Mouse (Mus musculus): ENCODE results near the gene P2rx2. TPM values are rescaled to one million over a fixed set of nuclear protein-coding genes. Genes with fewer than 3 reads are reported as not detected.

P2rx2 gene
- total RNA-seq, 2 experiments from 2014 or later = not detected

GRCm38 (mm10) chr5:110291649-110292048, 51.4 kb downstream of the P2rx2 start:
- DNase-seq (ENCODE audit: low spot score in 2 of 2) = no peak
- Histone ChIP-seq H3K27ac (no peak overlapping the region), H3K4me3 (no peak overlapping the region)
- no peak for TF ChIP-seq CTCF (conservative IDR thresholded peaks at IDR 0.05)

Other genes starting within 250 kb of the P2rx2 start
- gene Gm35315, start 248.8 kb downstream of the P2rx2 start, total RNA-seq (2021) = under 1 TPM; 0.52 to 0.64 TPM
- 1 to 10 TPM; 4.4 to 4.9 TPM for gene Plcxd1, start 243.2 kb downstream of the P2rx2 start, total RNA-seq (2021)
- 10 to 100 TPM; 77.3 to 85.6 TPM for gene Gtpbp6, start 235.0 kb downstream of the P2rx2 start, total RNA-seq (2021)
- 10 to 100 TPM; 16.1 to 16.5 TPM for gene Zfp605, start 233.1 kb downstream of the P2rx2 start, total RNA-seq (2021)
- 10 to 100 TPM; 47.1 to 58.1 TPM for gene Chfr, start 207.4 kb downstream of the P2rx2 start, total RNA-seq (2021)
- 10 to 100 TPM; 46.0 to 48.2 TPM for gene Golga3, start 166.5 kb downstream of the P2rx2 start, total RNA-seq (2021)
- 10 to 100 TPM; 34.7 to 41.3 TPM for gene Ankle2, start 112.2 kb downstream of the P2rx2 start, total RNA-seq (2021)
- 10 to 100 TPM; 57.5 to 66.8 TPM for gene Pgam5, start 73.3 kb downstream of the P2rx2 start, total RNA-seq (2021)
- gene Pxmp2, start 57.0 kb downstream of the P2rx2 start, total RNA-seq (2021) = 10 to 100 TPM; 10.5 to 13.5 TPM
- 1 to 10 TPM; 2.1 to 2.3 TPM for gene Pole, start 56.9 kb downstream of the P2rx2 start, total RNA-seq (2021)
- gene Lrcol1, start 1.5 kb upstream of the P2rx2 start, total RNA-seq (2021) = not detected
- gene Fbrsl1, start 105.3 kb upstream of the P2rx2 start, total RNA-seq (2021) = 10 to 100 TPM; 79.9 to 94.0 TPM
- gene Galnt9, start 201.1 kb upstream of the P2rx2 start, total RNA-seq (2021) = 100 to 1,000 TPM in 1 of 2 experiments, 10 to 100 TPM in 1; 98.3 to 111 TPM